12 mouse cellular contexts compared by ENCODE assay signal in genomic region chr4:95747415-95748202, GRCm38 (mm10).
"Had no signal": no experiment of that assay in that cellular context is flagged by ENCODE, and none has a peak within 500 bp of the region (broad histone marks: within the 10 kb centered on the region; RNA-seq: fewer than 3 reads in every experiment).

No protein-coding gene starts in this region.

- H3K4me1 ChIP-seq: midbrain, embryonic 15.5 days; neural tube, embryonic 12.5 days; stomach, embryonic 15.5 days had no signal

- H3K27me3 ChIP-seq: midbrain, embryonic 15.5 days; neural tube, embryonic 12.5 days; stomach, embryonic 15.5 days had no signal

- DNase-seq: layer of hippocampus, adult 9-11 months; layer of hippocampus, postnatal 36 days; lung, adult 2 months; lung, postnatal 36 days; right cerebral cortex, postnatal 14 days; thymus, adult 2 months; thymus, postnatal 36 days had no signal

- H3K27ac ChIP-seq: liver, embryonic 14.5 days; midbrain, embryonic 15.5 days; neural tube, embryonic 12.5 days; stomach, embryonic 15.5 days had no signal

- H3K36me3 ChIP-seq: midbrain, embryonic 15.5 days; neural tube, embryonic 12.5 days; stomach, embryonic 15.5 days had no signal

- H3K4me3 ChIP-seq: midbrain, embryonic 15.5 days; neural tube, embryonic 12.5 days; stomach, embryonic 15.5 days had no signal

- H3K9ac ChIP-seq: liver, embryonic 14.5 days; midbrain, embryonic 15.5 days; neural tube, embryonic 12.5 days; stomach, embryonic 15.5 days had no signal

- H3K9me3 ChIP-seq: midbrain, embryonic 15.5 days; neural tube, embryonic 12.5 days; stomach, embryonic 15.5 days had no signal

- H3K4me2 ChIP-seq: midbrain, embryonic 15.5 days; neural tube, embryonic 12.5 days; stomach, embryonic 15.5 days had no signal

- ATAC-seq: lung, postnatal 0 days; midbrain, embryonic 15.5 days had no signal
